Mouse (Mus musculus): ENCODE results near the gene Gm11983.

GRCm38 (mm10) chr11:6833731-6834130 lies 3.7 kb downstream of the Gm11983 start:
- no peak for TF ChIP-seq MAFK (IDR thresholded peaks at IDR 0.05; ENCODE audit: insufficient read depth, low read depth, low read length)
- TF ChIP-seq CHD2 (IDR thresholded peaks at IDR 0.05; ENCODE audit: low read depth, low read length): no peak

Measured in ES-E14 (cell line).